Mouse (Mus musculus): ENCODE data around the gene Tmc5. TPM values are rescaled to one million over a fixed set of nuclear protein-coding genes. Genes with fewer than 3 reads are reported as not detected.

Tmc5 gene
- polyA plus RNA-seq, 1 experiment: not detected

DNA sequence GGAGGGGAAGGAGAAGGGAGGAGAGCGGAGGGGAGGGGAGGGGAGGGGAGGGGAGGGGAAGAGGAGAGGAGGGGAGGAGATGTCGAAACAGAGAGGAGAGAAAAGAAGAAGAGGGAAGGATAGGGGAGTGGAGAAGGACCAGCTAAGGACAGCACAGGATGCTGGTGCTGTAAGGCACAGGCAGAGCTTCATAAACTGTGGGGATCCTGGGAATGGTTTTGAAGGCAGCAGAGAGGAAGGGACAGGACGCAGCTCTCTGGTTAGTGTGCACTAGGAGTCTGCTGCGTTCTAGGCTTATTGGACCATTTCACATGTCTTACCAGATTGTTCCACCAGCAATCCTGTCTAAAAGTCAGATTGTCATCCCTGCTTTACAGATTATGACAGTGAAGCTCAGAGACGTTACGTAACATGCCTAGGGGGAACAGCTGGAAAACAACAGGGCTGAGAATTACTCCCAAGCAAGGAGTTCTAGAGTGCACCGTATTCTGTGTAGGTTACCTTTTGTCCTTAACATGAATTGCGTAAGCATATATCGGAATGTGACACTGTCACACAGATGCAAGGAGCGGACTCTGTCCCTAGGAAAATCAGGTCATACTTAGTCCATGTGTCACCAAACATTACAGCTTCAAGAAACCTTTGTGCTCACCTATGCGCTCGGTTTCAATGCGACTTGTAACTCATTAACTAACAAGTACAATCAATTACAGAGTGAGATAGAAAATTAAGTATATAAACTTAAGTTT lies 30.6 kb downstream of the Tmc5 start:
- Histone ChIP-seq H3K27ac (ENCODE audit: insufficient read depth, low read length) (no peak overlapping the region), H3K4me3 (ENCODE audit: insufficient read depth, low read length) (no peak overlapping the region), H3K4me1 (ENCODE audit: control insufficient read depth, insufficient read depth, low read length) (no peaks in the 10 kb centered on the region)
- TF ChIP-seq CTCF (IDR thresholded peaks at IDR 0.05; ENCODE audit: borderline replicate concordance, insufficient read depth, low read length) (no peak), POLR2A (IDR thresholded peaks at IDR 0.05; ENCODE audit: low read depth, low read length) (no peak)

DNA sequence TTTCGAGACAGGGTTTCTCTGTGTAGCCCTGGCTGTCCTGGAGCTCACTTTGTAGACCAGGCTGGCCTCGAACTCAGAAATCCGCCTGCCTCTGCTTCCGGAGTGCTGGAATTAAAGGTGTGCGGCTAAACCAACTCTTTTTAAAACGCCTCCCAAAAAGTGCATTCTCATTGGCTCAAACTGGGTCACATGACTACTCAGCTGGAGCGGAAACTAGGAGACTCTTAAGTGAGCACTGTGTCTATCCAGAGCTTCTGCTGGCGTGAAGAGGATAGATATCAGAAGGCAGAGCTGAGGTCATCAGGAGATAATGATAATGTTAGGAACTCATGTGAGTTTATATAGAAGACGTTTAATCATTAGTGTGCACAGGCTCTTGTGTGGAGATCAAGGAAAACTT lies 36.0 kb downstream of the Tmc5 start:
- TF ChIP-seq POLR2A (IDR thresholded peaks at IDR 0.05; ENCODE audit: low read depth, low read length) (no peak), CTCF (IDR thresholded peaks at IDR 0.05; ENCODE audit: borderline replicate concordance, insufficient read depth, low read length) (no peak)

DNA sequence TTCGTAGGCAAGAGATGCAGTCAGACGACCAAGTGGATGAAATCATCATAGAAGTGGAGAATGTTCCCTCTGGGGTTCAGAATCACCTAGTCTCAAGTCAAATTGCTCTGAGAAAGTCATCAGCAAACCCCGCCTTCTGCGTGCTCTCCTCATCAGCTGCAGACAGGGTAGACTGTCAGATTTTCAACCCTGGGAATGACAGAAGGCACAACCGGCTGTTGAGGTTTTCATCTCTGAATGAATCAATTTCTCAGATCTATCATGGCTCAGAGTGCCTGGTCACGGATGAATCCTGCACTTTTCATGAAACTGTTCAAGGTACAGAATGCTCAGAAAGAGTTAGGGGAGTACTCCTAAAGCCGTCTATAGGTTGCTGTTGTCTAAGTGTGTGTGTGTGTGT lies 36.9 kb downstream of the Tmc5 start:
- TF ChIP-seq POLR2A (IDR thresholded peaks at IDR 0.05; ENCODE audit: low read depth, low read length) (no peak), CTCF (IDR thresholded peaks at IDR 0.05; ENCODE audit: borderline replicate concordance, insufficient read depth, low read length) (no peak)
- Histone ChIP-seq H3K4me3 (ENCODE audit: insufficient read depth, low read length) (no peak overlapping the region), H3K4me1 (ENCODE audit: control insufficient read depth, insufficient read depth, low read length) (no peaks in the 10 kb centered on the region), H3K27ac (ENCODE audit: insufficient read depth, low read length) (no peak overlapping the region)

More for the DNA sequence above, 36.0 kb downstream of the Tmc5 start:
- H3K4me1 ChIP-seq (ENCODE audit: control insufficient read depth, insufficient read depth, low read length): no peaks in the 10 kb centered on the region
- H3K4me3 ChIP-seq (ENCODE audit: insufficient read depth, low read length): no peak overlapping the region
- no peak overlapping the region for H3K27ac ChIP-seq (ENCODE audit: insufficient read depth, low read length)

DNA sequence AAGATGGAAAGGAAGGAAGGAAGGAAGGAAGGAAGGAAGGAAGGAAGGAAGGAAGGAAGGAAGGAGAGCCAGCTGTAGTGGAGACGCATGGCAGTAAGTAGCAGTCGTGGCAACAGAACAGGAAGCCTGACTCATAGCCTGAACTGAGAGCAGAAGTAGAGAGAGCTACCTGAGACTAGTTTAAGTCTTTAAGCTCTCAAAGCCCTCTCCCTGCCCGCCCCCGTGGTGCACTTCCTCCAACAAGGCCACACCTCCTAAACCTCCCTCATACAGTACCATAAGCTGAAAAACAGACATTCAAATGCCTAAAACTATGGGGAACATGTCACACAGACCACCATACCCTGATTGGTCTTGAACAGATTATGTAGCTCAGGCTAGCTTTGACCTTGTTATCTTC lies 40.4 kb downstream of the Tmc5 start:
- TF ChIP-seq CTCF (IDR thresholded peaks at IDR 0.05; ENCODE audit: borderline replicate concordance, insufficient read depth, low read length) (no peak), POLR2A (IDR thresholded peaks at IDR 0.05; ENCODE audit: low read depth, low read length) (no peak)
- Histone ChIP-seq H3K4me1 (ENCODE audit: control insufficient read depth, insufficient read depth, low read length) (no peaks in the 10 kb centered on the region), H3K4me3 (ENCODE audit: insufficient read depth, low read length) (no peak overlapping the region), H3K27ac (ENCODE audit: insufficient read depth, low read length) (no peak overlapping the region)

DNA sequence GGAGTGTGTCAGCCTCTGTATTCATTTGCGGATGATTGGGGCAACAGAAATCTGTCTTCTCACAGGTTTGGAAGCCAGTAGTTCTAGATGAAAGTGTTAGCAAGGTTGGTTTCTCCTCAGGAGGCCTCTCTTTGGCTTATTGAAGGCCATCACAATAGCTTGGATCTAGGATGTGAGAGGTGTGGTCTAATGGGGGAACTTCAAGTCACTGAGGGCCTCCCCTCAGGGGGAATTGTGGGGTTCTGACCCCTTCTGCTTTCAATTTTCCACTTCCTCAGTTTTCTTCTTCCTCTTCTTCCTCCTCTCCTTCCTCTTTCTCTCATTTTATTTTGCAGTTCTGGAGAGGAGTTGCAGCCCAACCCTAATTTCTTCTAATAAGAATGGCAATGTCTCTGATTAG lies 49.1 kb downstream of the Tmc5 start:
- H3K27ac ChIP-seq (ENCODE audit: insufficient read depth, low read length): no peak overlapping the region
- TF ChIP-seq CTCF (IDR thresholded peaks at IDR 0.05; ENCODE audit: borderline replicate concordance, insufficient read depth, low read length): no peak
- no peak for TF ChIP-seq POLR2A (IDR thresholded peaks at IDR 0.05; ENCODE audit: low read depth, low read length)
- no peak overlapping the region for H3K4me3 ChIP-seq (ENCODE audit: insufficient read depth, low read length)
- H3K4me1 ChIP-seq (ENCODE audit: control insufficient read depth, insufficient read depth, low read length): no peaks in the 10 kb centered on the region

DNA sequence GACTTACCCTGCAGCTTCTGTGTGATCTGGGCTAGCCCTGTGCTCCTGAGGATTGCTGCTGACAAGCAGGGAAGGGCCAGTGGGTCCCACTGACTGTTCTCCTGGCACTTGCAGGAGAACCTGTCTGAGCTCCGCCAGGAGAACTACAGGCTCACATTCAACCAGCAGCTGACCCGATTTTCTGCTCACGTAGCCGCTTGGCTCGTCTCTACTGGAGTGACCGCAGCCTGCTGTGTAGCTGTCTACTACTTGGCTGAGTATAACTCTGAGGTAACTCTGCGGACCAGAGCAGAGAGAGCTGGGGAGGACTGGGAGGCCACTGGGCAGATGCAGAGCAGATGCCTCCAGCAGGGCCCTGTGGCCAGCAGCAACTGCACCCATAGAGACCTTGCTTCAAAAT lies 52.2 kb downstream of the Tmc5 start:
- Histone ChIP-seq H3K4me1 (ENCODE audit: control insufficient read depth, insufficient read depth, low read length) (no peaks in the 10 kb centered on the region), H3K4me3 (ENCODE audit: insufficient read depth, low read length) (no peak overlapping the region), H3K27ac (ENCODE audit: insufficient read depth, low read length) (no peak overlapping the region)
- TF ChIP-seq POLR2A (IDR thresholded peaks at IDR 0.05; ENCODE audit: low read depth, low read length) (no peak), CTCF (IDR thresholded peaks at IDR 0.05; ENCODE audit: borderline replicate concordance, insufficient read depth, low read length) (no peak)

DNA sequence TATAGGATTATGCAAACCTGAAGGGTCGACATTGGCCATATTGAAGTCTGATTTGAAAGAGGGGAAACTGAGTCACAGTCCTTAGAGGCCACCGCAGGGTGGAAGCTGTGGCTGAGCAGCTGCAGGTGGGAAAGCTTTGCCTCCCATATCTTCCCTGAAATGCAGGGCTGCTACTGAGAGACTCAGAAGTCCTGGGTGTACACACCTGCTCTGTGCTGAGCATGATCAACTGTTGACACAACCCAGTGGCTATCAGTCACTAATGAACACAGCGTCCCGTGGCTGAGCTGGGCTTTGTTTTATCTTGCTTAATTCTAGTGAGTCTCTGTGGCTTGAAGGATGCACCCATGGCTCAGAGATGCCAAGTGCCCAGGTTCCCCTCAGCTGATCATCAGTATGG lies 53.0 kb downstream of the Tmc5 start:
- Histone ChIP-seq H3K4me1 (ENCODE audit: control insufficient read depth, insufficient read depth, low read length) (no peaks in the 10 kb centered on the region), H3K27ac (ENCODE audit: insufficient read depth, low read length) (no peak overlapping the region)
- TF ChIP-seq POLR2A (IDR thresholded peaks at IDR 0.05; ENCODE audit: low read depth, low read length) (no peak), CTCF (IDR thresholded peaks at IDR 0.05; ENCODE audit: borderline replicate concordance, insufficient read depth, low read length) (no peak)

DNA sequence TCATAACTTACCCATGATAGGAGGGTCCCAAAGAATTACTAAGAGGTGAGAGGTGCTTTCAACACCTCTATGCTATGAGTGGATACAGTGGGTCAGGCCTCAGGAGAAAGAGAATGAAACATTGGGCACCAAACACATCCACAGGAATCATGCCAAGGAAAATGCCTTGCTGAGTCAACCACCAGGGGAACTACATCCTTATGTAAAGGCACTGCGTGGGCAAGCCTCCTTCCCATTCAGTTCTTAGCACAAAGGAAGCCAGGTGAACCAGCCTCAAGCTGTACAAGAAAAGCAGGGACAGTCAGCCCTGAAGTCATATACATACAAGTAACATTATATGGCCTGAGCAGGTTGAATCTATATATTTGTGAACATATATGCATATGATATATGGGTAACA lies 53.8 kb downstream of the Tmc5 start:
- Histone ChIP-seq H3K27ac (ENCODE audit: insufficient read depth, low read length) (no peak overlapping the region), H3K4me3 (ENCODE audit: insufficient read depth, low read length) (no peak overlapping the region), H3K4me1 (ENCODE audit: control insufficient read depth, insufficient read depth, low read length) (no peaks in the 10 kb centered on the region)
- TF ChIP-seq POLR2A (IDR thresholded peaks at IDR 0.05; ENCODE audit: low read depth, low read length) (no peak), CTCF (IDR thresholded peaks at IDR 0.05; ENCODE audit: borderline replicate concordance, insufficient read depth, low read length) (no peak)

More for the DNA sequence above, 53.0 kb downstream of the Tmc5 start:
- no peak overlapping the region for H3K4me3 ChIP-seq (ENCODE audit: insufficient read depth, low read length)

DNA sequence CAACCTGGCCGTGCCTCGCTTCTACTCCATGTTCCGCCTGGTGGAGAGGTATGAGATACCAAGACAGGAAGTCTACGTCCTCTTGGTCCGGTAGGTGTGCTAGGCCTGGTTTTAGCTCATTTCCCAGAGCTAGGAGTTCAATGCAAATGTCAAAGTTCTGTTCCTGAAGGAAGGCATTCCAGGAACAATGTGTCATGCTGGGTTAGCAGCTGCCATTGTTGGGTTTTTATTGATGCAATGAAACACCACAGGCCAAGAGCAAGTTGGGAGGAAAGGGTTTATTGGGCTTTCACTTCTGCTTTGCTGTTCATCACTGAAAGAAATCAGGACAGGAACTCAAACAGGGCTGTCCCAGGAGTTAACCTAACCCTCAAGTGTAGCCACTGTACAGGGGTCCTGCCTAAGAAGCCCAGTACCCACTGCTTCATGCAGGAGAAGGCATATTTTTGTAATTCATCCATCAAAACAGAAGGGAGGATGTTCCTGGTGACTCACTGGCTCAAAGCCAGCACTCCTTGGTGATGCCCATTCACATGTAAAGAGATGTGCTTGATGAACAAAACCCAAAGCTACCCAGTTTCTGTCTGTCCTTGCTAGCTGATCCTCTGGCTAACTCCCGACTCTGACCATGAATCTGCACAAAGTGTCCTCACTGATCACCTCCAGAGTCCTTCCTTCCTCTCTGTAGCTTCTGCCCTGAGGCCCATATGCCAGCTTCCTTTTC lies 55.6 kb downstream of the Tmc5 start:
- Histone ChIP-seq H3K4me3 (ENCODE audit: insufficient read depth, low read length) (no peak overlapping the region), H3K27ac (ENCODE audit: insufficient read depth, low read length) (no peak overlapping the region), H3K4me1 (ENCODE audit: control insufficient read depth, insufficient read depth, low read length) (no peaks in the 10 kb centered on the region)
- TF ChIP-seq CTCF (IDR thresholded peaks at IDR 0.05; ENCODE audit: borderline replicate concordance, insufficient read depth, low read length): no peak
- no peak for TF ChIP-seq POLR2A (IDR thresholded peaks at IDR 0.05; ENCODE audit: low read depth, low read length)

DNA sequence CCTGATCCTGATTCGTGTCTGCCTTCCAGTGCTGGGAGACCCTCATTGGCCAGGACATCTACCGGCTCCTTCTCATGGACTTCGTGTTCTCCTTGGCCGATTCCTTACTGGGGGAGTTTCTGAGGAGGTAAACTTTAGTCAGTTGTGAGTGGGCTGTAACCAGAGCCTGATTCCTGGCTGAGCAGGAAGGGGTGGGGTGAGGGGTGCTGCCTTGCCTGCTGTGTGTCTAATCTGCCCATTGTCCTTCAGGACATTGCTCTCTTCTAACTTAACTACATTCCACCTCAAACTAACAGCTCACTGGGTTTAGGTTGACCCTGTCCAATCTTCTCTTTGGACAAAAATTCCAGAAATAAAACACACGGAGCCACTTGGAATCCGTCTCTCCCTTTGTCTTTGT lies 59.6 kb downstream of the Tmc5 start:
- H3K4me3 ChIP-seq (ENCODE audit: insufficient read depth, low read length): no peak overlapping the region
- TF ChIP-seq CTCF (IDR thresholded peaks at IDR 0.05; ENCODE audit: borderline replicate concordance, insufficient read depth, low read length) (no peak), POLR2A (IDR thresholded peaks at IDR 0.05; ENCODE audit: low read depth, low read length) (no peak)
- H3K4me1 ChIP-seq (ENCODE audit: control insufficient read depth, insufficient read depth, low read length): no peaks in the 10 kb centered on the region
- no peak overlapping the region for H3K27ac ChIP-seq (ENCODE audit: insufficient read depth, low read length)
